Mouse (Mus musculus) CD8-positive naive resting alpha-beta T cell, adult 57 days (primary cell): Measurements from ENCODE around the gene Hnrnpul1. TPM values are rescaled to one million over a fixed set of nuclear protein-coding genes. Genes with fewer than 3 reads are reported as not detected.

ENCODE experiments used
- total RNA-seq: library from RNA; stranded (reverse); gene quantifications from one replicate; pipeline ENCODE4 v1.2.4, GENCODE M21; 2023

Gene Hnrnpul1
- total RNA-seq, result 208 TPM

DNA sequence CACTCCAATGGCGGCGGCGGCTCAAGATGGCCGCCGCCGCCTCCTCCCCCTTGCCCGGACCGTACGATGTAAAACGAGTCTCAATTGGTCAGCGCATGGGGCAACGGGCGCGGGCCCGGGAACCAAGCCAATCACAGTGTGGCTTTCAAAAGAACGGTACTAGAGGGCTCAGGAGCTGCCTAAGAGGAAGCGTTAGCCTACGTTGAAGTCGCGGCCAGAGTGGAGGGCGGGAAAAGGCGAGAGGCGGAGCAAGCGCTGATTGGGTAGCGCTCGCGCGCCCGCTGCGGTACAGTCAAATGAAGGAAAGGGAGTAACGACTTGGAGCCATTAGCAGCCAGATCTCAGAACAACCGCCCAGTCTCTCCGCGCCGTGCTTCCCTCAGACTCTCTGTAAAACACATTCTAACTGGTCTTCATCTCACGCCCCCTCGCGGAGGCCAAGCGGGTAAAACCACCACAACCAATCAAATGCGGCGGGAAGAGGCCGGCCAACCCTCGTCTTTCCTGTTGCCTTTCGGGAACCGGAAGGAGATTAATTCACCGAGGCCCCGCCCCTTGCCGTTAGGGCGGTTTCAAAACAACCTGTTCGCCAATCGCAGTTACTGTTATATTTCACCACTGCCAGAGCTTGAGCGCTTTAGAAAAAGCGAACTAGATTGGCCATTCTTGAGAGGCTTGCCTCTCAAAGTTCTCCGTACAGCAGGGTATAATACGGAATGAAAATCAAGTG, at the start of gene Hnrnpul1:
Gene Hnrnpul1 (minus strand): TSS at position 20 of the 730 bp plus-strand sequence.

GRCm38 (mm10) chr7:25788220-25789128, 33.9 kb upstream of the Hnrnpul1 start, which contains the start of gene Axl:
Gene Axl (minus strand): TSS chr7:25788705.

GRCm38 (mm10) chr7:25718788-25719417, 35.7 kb downstream of the Hnrnpul1 start, which contains the start of gene Ccdc97:
Gene Ccdc97 (minus strand): TSS chr7:25719088.

DNA sequence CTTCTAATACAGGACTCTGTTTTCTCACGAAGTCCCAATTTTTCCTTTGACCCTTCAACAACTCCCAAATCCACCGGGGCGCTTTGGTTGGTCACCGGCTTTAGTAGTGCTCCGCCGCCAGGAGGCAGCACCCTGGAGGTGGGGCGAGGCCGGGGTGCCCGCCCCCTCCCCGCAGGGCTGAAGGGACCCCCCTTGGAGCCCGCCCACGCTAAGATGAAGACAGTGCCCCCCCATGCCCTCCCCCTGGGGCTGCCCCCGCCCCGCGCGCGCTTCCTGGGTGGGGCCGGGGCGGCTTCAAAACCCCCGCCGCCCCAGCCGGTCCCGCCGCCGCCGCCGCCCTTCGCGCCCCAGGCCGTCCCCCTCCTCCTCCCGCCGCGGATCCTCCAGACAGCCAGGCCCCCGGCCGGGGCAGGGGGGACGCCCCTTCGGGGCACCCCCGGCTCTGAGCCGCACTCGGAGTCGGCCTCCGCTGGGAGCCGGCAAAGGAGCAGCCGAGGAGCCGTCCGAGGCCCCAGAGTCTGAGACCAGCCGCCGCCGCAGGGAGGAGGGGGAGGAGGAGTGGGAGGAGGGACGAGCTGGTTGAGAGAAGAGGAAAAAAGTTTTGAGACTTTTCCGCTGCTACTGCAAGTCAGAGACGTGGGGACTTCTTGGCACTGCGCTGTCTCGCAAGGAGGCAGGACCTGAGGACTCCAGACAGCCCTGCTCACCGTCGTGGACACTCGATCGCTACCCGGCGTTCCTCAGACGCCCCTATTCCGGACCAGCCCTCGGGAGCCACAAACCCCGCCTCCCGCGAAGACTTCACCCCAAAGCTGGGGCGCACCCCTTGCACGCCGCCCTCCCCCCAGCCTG, 67.7 kb downstream of the Hnrnpul1 start, which contains the start of gene Tgfb1:
Gene Tgfb1 (plus strand): TSS at position 323 of the 852 bp plus-strand sequence.

DNA sequence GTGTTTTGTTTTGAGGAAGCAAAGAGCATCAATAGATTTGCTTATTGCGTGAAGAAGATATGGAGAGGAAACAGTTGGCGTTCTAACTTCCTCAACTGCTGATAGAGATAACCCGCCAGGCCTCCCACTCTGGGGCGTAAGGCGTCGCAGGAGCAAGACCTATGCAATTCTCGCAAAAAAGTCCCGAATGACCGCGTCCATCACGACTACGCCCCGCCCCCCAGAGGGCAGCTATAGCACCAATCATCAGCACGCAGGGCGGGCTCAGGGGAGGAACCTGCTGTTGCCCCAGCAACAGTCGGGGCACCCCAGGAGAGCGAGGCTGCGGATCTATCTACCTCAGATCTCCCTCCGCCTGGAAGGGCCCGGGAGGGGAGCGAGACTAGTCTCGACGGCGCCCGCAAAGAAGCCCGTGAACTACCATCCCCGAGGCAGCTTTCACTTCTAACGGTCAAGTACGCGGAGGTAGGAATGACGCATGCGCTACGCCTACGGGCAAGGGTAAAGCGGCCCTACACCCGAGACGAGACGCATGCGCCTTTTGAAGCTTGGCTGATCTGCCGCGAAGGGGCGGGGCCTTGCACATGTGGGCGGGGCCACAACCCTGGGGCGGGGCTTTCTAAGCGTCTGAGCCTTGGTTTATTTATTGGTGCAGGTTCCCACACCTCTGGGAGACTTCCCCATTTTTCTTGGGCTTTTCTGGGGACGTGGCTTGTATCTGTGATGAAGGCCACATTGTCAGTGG, 73.9 kb downstream of the Hnrnpul1 start, which contains the start of gene B9d2:
Gene B9d2 (plus strand): TSS at position 267 of the 745 bp plus-strand sequence.

DNA sequence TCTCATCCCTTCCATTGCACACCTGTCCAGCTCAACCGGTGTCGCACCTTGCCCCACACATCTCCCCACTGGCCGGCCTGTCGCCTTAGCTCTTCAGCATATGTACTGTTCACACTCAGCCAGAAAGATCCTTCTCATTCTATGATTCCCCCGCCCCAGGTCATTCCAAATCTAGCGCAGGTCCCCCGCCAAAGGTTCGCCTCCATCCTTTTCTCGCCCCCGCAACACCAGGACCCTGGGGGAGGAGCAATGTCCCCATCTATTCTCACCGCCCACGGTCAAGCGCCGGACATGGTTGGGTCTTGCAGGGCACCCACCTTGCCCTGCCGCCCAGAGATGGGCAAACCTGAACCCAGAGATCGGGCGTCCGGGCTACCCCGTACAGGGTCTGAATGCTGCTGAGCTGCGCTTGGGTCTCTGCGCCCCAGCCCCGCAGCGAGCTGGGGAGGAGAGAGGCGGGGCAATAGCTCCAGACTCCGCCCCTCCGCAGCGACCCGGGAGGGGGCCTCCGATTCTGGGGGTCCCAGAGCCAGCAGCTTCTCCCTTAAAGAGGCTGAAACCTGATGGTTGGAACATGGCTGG, 79.7 kb downstream of the Hnrnpul1 start, which contains the start of gene Tmem91:
Gene Tmem91 (minus strand): TSS at position 448 of the 582 bp plus-strand sequence.

Other genes with a start within 250 kb of the Hnrnpul1 start
- 0.67 TPM for gene Ceacam2, start 214.9 kb downstream of the Hnrnpul1 start, total RNA-seq
- gene Erich4, start 138.9 kb downstream of the Hnrnpul1 start, total RNA-seq, result not detected
- gene Dmac2, start 135.3 kb downstream of the Hnrnpul1 start, total RNA-seq, result 72.9 TPM
- gene B3gnt8, start 128.1 kb downstream of the Hnrnpul1 start, total RNA-seq, result 2.9 TPM
- gene Bckdha, start 95.8 kb downstream of the Hnrnpul1 start, total RNA-seq, result 25.8 TPM
- 51.6 TPM for gene Exosc5, start 95.6 kb downstream of the Hnrnpul1 start, total RNA-seq
- not detected for gene Tmem91, start 79.6 kb downstream of the Hnrnpul1 start, total RNA-seq
- gene B9d2, start 74.0 kb downstream of the Hnrnpul1 start, total RNA-seq, result 22.8 TPM
- 123 TPM for gene Tgfb1, start 67.8 kb downstream of the Hnrnpul1 start, total RNA-seq
- 87.8 TPM for gene Ccdc97, start 35.7 kb downstream of the Hnrnpul1 start, total RNA-seq
- 5.1 TPM for gene Axl, start 33.9 kb upstream of the Hnrnpul1 start, total RNA-seq
- gene Cyp2s1, start 62.2 kb upstream of the Hnrnpul1 start, total RNA-seq, result 5.0 TPM
- not detected for gene Cyp2b10, start 142.9 kb upstream of the Hnrnpul1 start, total RNA-seq